Mouse (Mus musculus) bone marrow, adult 2 months (tissue): ENCODE measurements around the gene Upf2.

Source experiments
- CTCF ChIP-seq: fragments of 200-500 bp; IDR thresholded peaks from 2 replicates; pipeline ENCODE4 v1.5.1; 2011; ENCODE audit warnings: low read length, control low read depth; ENCODE audit not compliant: control insufficient read depth, insufficient read depth
- POLR2A ChIP-seq: fragments of 200-500 bp; IDR thresholded peaks from 2 replicates; pipeline ENCODE4 v1.6.1; 2011; ENCODE audit warnings: low read depth, mild to moderate bottlenecking, control low read depth, low read length, borderline replicate concordance; ENCODE audit not compliant: control insufficient read depth

GRCm38 (mm10) chr2:6071598-6072440 lies 120.5 kb downstream of the Upf2 start:
- no peak for TF ChIP-seq POLR2A
- TF ChIP-seq CTCF, result no peak
